Mouse (Mus musculus) olfactory bulb, adult 2 months (tissue): Measurements from ENCODE around the gene Slco3a1.

Experiments
- CTCF ChIP-seq: fragments of 200-500 bp; IDR thresholded peaks from 2 replicates; pipeline ENCODE4 v1.5.1; 2012; ENCODE audit warnings: low read depth, mild to moderate bottlenecking, low read length, moderate library complexity; ENCODE audit not compliant: insufficient read depth
- POLR2A ChIP-seq: fragments of 200-500 bp; IDR thresholded peaks from 2 replicates; pipeline ENCODE4 v1.6.1; 2012; ENCODE audit warnings: mild to moderate bottlenecking, low read depth, low read length, moderate library complexity; ENCODE audit not compliant: insufficient read depth

DNA sequence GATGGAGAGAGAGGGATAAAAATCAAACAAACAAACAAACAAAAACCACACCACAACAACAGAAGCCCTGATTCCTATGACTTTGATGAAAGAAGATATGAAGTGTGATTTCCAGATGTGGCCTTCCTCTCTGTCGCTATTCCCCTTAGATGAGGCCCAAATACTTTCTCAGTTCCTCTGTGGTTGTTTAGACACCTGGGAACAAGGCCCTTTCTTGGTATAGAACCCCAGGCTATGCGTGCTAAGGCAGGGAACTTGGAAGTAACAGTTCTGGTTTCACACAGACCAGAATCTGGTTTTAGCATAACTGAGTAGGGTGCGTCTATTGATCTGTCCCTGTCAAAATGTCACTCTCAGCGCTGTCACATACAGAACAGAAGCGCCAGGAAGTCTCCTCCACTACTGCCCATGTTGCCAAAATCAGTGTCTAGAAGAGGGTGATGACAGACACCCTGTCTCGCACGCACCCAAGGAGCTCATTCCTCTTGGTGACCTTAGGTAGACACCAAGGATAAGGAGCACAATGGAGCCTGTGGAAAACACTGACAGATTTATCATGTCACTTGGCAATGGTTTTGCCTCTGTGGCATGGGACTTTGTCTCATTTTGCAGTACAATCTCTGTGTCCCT, 23.0 kb downstream of the Slco3a1 start:
- TF ChIP-seq POLR2A: no peak
- TF ChIP-seq CTCF: no peak
